Mouse (Mus musculus): ENCODE results near the gene Gm15737. TPM values are rescaled to one million over a fixed set of nuclear protein-coding genes. Genes with fewer than 3 reads are reported as not detected.

Gene Gm15737
- polyA plus RNA-seq (2021), result 0.03 TPM

DNA sequence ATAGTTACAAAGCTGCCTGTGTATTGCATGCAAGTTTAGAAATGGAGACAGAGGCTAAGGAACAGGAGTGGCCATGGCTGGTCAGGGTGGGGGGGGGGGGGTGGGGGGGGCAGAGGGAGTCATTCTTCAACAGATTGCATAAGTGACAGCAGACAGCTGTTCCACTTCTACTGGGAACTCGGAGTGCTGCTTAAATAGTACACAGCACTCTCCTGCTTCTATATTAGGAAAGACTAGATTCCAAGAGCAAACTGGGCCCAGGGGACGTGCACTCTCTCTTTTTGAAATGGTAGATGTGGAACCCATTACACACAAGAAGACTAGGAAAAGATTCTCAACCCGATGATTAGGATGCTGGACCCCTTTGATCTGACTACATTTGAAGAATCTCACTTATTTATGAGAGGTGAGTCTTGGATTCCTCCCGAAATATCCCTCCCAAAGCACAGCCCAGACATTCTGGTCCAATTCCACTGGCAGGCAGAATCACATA, at the start of gene Gm15737:
Gene Gm15737 (plus strand): TSS at position 269 of the 493 bp plus-strand sequence.
- no peak for TF ChIP-seq CTCF (IDR thresholded peaks at IDR 0.05)
- no peak for ATAC-seq
- in situ Hi-C loops (cut with MboI; ENCODE audit: low pct_unique_long_range_greater_than_20kb), result no loop called here
- no peaks in the 10 kb centered on the region for H3K27me3 ChIP-seq
- ChIA-PET POLR2A (interaction anchor here (0.6 kb wide), 1 partner anchor 219 kb away, joined by 5 read pairs; no protein-coding TSS in a partner anchor), CTCF (no interaction called here)
- DNase-seq (ENCODE audit: low read depth, low spot score), result no peak

DNA sequence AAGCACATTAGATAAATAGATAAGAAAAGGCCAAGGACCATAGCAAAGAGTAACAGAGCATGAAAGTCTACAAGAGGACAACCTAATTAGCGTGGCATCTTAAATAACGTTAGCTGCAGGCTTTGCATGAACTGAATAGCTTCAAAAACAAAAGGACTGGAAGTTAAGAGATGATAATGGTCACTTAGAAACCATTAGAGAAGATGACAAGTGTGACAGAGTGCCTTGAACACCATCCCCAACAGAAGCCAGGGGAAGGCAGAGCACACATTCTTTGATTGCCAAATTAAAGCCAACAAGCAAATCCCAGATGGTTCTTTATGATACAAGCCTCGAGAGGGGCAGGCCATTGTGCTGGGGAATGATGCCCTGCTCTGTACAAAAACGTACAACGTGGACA, 47.6 kb upstream of the Gm15737 start:
- DNase-seq (ENCODE audit: low read depth, low spot score) (no peak), ATAC-seq (no peak)
- ChIA-PET CTCF (interaction anchor here (1.0 to 1.5 kb wide), 3 partner anchors 10 to 34 kb away, joined by 3 to 4 read pairs (median 3); no protein-coding TSS in a partner anchor), POLR2A (no interaction called here)
- TF ChIP-seq CTCF (IDR thresholded peaks at IDR 0.05), result no peak
- in situ Hi-C loops (cut with MboI; ENCODE audit: low pct_unique_long_range_greater_than_20kb), result no loop called here
- H3K27me3 ChIP-seq, result no peaks in the 10 kb centered on the region

DNA sequence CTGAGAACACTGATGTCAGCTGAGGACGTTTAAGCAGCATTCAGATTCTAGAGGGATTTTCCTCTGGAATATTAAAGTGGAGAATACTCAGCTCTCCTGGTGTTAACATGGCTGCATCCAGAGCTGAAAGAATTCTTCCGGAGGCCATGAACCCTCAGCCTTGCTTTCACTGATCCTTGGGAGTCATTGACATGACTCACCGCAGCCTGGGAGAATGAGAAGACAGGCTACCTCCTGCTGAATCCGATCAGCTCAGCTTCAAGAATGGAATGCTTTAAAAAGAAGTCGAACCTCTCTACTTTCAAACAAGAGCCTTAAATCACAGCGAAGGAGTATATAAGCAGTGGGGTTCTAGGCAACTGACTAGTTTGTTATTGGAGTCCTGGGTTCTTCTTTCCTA, 47.2 kb upstream of the Gm15737 start:
- in situ Hi-C loops (cut with MboI; ENCODE audit: low pct_unique_long_range_greater_than_20kb), result no loop called here

DNA sequence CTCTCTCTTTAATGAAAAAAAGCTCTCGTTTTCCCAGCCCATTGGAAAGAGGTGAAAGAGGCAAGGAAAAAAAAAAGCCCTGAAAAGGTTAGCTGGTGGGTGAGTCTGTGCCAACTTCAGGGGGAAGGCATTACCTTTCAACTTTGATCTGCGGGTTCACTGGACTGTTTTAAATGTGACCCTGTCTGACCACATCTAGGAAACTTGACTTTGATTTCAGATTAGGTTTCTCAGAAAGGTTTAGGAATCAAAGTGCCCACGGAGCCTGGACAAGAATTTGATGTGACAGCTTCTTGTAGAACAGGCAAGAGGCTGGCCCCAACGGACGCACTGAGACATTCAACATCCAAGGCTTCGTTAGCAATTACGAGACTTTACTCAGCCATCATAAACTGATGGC, 45.2 kb upstream of the Gm15737 start:
- ATAC-seq (no peak), DNase-seq (ENCODE audit: low read depth, low spot score) (no peak)
- in situ Hi-C loops (cut with MboI; ENCODE audit: low pct_unique_long_range_greater_than_20kb), result no loop called here
- H3K27me3 ChIP-seq, result no peaks in the 10 kb centered on the region
- POLR2A ChIA-PET, result no interaction called here
- TF ChIP-seq CTCF (IDR thresholded peaks at IDR 0.05), result no peak
- CTCF ChIA-PET, result no interaction called here

More for the DNA sequence above, 47.2 kb upstream of the Gm15737 start:
- no peak for DNase-seq (ENCODE audit: low read depth, low spot score)
- no peak for TF ChIP-seq CTCF (IDR thresholded peaks at IDR 0.05)
- CTCF ChIA-PET, result interaction anchor here (1.0 kb wide), 2 partner anchors 11 to 35 kb away, joined by 3 read pairs; no protein-coding TSS in a partner anchor
- no peak for ATAC-seq
- no peaks in the 10 kb centered on the region for H3K27me3 ChIP-seq
- POLR2A ChIA-PET, result no interaction called here

DNA sequence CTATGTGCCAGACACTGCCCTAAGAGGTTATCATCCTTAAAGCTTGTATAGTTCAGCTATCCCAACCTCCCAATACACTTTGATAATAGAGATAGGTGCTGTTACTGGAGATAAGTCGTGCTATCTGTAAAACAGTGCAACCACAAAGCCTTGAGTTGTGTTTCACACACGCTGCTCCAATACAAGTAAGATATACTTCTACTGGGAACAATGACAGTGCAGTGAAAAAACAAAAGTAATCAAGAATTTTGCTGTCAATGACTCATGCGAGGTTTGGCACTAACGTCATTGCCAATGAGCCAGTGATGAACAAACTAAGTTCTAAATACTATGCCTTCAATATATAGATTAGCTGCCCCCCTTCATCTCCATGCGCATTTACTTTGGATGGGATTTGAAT, 42.6 kb upstream of the Gm15737 start:
- in situ Hi-C loops (cut with MboI; ENCODE audit: low pct_unique_long_range_greater_than_20kb), result no loop called here
- DNase-seq (ENCODE audit: low read depth, low spot score) (no peak), ATAC-seq (no peak)
- CTCF ChIA-PET, result interaction anchor here (0.8 kb wide), 1 partner anchor 9 kb away, joined by 3 read pairs; no protein-coding TSS in a partner anchor
- POLR2A ChIA-PET, result no interaction called here
- H3K27me3 ChIP-seq, result no peaks in the 10 kb centered on the region
- no peak for TF ChIP-seq CTCF (IDR thresholded peaks at IDR 0.05)

DNA sequence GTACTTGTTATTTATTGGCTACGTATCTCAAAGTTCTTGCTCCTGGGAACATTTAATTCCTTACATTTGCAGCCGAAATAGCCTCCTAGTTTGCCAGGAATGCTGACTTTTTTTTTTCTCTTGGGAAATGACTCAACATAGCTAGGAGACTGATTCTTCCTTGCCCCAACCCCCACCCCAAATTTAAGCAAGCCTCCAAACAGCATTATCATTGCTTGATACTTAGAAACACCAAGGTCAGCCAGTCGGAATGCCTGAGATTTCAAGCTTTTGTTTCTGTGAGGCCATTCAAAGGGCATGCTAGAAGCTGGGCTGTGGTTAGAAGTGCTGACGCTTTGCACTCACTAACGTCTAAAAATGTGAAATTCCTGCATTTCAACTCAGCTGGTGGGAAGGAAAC, 41.8 kb upstream of the Gm15737 start:
- in situ Hi-C loops (cut with MboI; ENCODE audit: low pct_unique_long_range_greater_than_20kb), result no loop called here
- ChIA-PET POLR2A (no interaction called here), CTCF (interaction anchor here (0.9 to 1.0 kb wide), 2 partner anchors 9 to 17 kb away, joined by 3 to 4 read pairs; no protein-coding TSS in a partner anchor)
- ATAC-seq (no peak), DNase-seq (ENCODE audit: low read depth, low spot score) (no peak)
- no peaks in the 10 kb centered on the region for H3K27me3 ChIP-seq
- no peak for TF ChIP-seq CTCF (IDR thresholded peaks at IDR 0.05)

DNA sequence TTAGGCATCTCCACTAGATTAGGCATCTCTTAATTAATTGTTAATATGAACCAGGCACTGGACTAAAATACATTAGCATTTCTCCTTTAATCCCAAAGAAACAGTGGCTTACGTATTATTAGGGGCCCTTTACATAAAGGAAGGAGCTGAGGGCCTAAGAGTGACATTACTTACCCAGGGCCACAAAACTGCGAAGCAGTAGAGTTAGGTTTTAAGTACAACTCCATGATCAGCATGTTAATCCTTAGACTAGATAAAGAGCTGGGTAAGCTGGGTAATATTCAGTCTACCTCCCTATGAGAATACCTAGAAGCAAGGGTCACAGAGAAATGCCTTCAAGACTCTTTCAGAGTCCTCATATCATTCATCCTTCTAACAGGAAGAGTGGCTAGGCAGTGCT, 40.0 kb upstream of the Gm15737 start:
- ATAC-seq, result no peak
- no peak for DNase-seq (ENCODE audit: low read depth, low spot score)
- POLR2A ChIA-PET, result no interaction called here

DNA sequence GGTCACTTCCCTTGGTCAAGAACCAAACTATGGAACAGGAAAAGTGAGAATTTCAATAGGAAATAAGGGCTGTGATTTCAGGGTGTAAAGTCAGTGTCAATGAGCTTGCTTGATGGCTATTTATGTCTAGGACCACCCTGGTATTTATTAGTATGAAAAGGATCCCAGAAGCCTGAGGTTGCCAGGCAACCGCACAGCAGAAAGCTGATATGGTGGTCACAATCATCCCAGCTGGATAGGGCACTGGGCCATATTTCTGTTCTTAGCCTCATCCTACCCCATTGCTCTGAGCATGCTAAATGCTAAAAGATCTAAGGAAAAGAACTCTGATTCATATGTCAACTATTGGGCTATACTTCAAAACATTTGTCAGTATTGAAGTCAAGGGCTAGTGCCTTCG, 38.1 kb upstream of the Gm15737 start:
- CTCF ChIA-PET, result no interaction called here
- ATAC-seq, result no peak
- in situ Hi-C loops (cut with MboI; ENCODE audit: low pct_unique_long_range_greater_than_20kb), result no loop called here
- no peaks in the 10 kb centered on the region for H3K27me3 ChIP-seq
- POLR2A ChIA-PET, result no interaction called here
- no peak for DNase-seq (ENCODE audit: low read depth, low spot score)
- no peak for TF ChIP-seq CTCF (IDR thresholded peaks at IDR 0.05)

More for the DNA sequence above, 40.0 kb upstream of the Gm15737 start:
- no peak for TF ChIP-seq CTCF (IDR thresholded peaks at IDR 0.05)
- in situ Hi-C loops (cut with MboI; ENCODE audit: low pct_unique_long_range_greater_than_20kb), result no loop called here
- no peaks in the 10 kb centered on the region for H3K27me3 ChIP-seq
- CTCF ChIA-PET, result no interaction called here

DNA sequence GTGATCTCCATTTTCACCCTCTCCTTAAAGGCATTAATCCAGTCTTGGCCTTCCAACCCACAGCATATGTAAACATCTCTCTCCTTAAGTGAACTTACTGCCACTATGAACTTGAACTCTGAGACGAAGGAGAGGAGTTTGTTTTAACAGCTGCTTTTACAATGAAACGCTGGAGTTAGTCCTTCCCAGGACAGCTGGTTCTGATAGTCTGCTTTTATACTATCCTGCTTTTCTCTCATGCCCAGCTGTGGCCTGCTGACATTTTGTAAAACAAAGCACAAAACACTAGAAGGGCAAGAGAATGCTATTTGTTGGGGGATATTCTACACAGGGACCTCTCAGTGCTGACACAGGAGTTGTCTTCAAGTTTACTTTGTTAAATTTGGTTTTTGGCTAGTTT, 27.2 kb upstream of the Gm15737 start:
- DNase-seq (ENCODE audit: low read depth, low spot score) (no peak), ATAC-seq (no peak)
- H3K27me3 ChIP-seq, result no peaks in the 10 kb centered on the region
- in situ Hi-C loops (cut with MboI; ENCODE audit: low pct_unique_long_range_greater_than_20kb), result no loop called here
- ChIA-PET POLR2A (interaction anchor here (0.9 kb wide), 1 partner anchor 9 kb away, joined by 5 read pairs; no protein-coding TSS in a partner anchor), CTCF (interaction anchor here (1.4 kb wide), 1 partner anchor 66 kb away, joined by 3 read pairs; no protein-coding TSS in a partner anchor)
- TF ChIP-seq CTCF (IDR thresholded peaks at IDR 0.05), result no peak

DNA sequence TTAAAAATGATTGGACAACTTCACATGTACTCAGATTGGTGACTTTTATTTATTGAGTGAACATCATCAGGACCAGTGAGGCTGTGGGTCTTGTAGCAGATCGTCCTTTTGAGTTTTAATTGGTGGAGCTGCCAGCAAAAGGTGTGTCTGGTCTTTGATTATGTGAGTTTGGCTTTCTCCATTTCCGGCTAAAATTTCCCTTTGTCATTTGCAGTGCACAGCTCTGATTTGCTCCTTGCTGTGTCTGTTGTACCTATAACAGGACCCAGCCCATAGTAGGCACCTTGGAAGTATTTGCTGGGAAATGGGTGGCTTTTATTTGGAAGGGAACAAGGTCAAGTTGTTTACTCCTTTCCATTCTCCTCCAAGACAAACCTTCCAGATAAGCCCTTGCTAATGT, 25.7 kb upstream of the Gm15737 start:
- ATAC-seq (no peak), DNase-seq (ENCODE audit: low read depth, low spot score) (no peak)
- TF ChIP-seq CTCF (IDR thresholded peaks at IDR 0.05), result no peak
- ChIA-PET CTCF (interaction anchor here (1.1 to 1.4 kb wide), 2 partner anchors 12 to 16 kb away, joined by 3 to 4 read pairs; no protein-coding TSS in a partner anchor), POLR2A (no interaction called here)
- in situ Hi-C loops (cut with MboI; ENCODE audit: low pct_unique_long_range_greater_than_20kb), result no loop called here
- no peaks in the 10 kb centered on the region for H3K27me3 ChIP-seq

DNA sequence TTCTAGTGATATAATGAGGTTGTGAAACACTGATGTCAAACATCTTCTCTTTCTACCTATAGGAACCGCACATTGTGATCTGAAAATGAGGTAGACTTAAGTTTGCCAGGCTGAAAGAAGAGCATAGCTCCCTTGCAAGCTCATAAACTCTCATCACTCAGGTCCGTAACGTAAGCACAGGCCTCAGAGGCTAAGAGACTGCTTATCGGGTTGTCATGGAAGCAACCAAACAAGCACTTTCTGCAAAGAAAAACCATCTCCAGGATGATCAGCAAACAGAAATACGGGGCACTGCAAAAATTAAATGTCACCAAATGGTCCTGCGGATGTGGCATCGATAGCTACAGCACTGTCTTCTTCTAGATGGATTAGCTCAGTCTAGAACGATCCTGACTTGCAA, 23.3 kb upstream of the Gm15737 start:
- DNase-seq (ENCODE audit: low read depth, low spot score) (no peak), ATAC-seq (no peak)
- ChIA-PET POLR2A (no interaction called here), CTCF (no interaction called here)
- no peak for TF ChIP-seq CTCF (IDR thresholded peaks at IDR 0.05)
- in situ Hi-C loops (cut with MboI; ENCODE audit: low pct_unique_long_range_greater_than_20kb), result no loop called here
- no peaks in the 10 kb centered on the region for H3K27me3 ChIP-seq

DNA sequence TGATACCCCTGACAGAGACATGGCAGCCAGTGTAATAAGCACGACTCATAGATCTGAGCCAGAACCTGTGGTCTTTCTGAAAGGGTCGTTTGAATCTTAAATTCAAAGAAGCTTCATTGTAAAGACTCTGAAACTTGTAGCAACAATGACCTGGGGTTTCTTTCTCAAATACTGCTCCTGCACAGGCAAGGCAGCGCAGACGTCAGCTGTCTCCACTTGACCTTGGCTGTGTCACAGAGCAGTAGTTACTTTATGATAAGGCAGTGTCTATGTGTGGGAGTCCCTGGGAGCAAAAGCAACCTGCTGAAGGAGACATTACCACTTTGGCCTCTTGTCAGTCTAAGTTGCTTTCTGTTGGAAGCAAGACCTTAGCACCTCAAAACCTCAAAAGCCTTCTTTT, 22.5 kb upstream of the Gm15737 start:
- H3K27me3 ChIP-seq, result no peaks in the 10 kb centered on the region
- in situ Hi-C loops (cut with MboI; ENCODE audit: low pct_unique_long_range_greater_than_20kb), result no loop called here
- ChIA-PET CTCF (interaction anchor here (1.6 kb wide), 1 partner anchor 9 kb away, joined by 5 read pairs; no protein-coding TSS in a partner anchor), POLR2A (no interaction called here)
- DNase-seq (ENCODE audit: low read depth, low spot score) (no peak), ATAC-seq (no peak)
- no peak for TF ChIP-seq CTCF (IDR thresholded peaks at IDR 0.05)
